Mouse (Mus musculus) midbrain, embryonic 14.5 days (tissue): ENCODE measurements at regions not wholly inside any gene's neighbourhood (a gene's known extent, or its start where the extent isn't known, plus 50 kb on each side); places are given as distances from the start of the nearest gene placed in this dataset.

ENCODE experiments used
- ATAC-seq: fragments of 200-750 bp; cut with Nextera tagmentation; 2 replicates; pipeline ENCODE4 v1.8.0; 2017; ENCODE audit warnings: moderate number of reproducible peaks, moderate library complexity; ENCODE audit not compliant: low FRiP score, low TSS enrichment
- DNase-seq: peaks from one replicate; pipeline ENCODE4 v3.0.0-alpha.2; 2015
- H3K27ac ChIP-seq: fragments of 300-500 bp; sonication (generic); replicated peaks from 2 replicates; pipeline ENCODE4 v1.5.1; 2014; ENCODE audit warnings: mild to moderate bottlenecking, low read depth, low read length, moderate library complexity
- H3K27me3 ChIP-seq: fragments of 300-500 bp; sonication (generic); 2 replicates; pipeline ENCODE4 v1.6.1; 2014; ENCODE audit warnings: low read length, control low read depth, mixed read lengths; ENCODE audit not compliant: control insufficient read depth, insufficient read depth
- H3K36me3 ChIP-seq: fragments of 300-500 bp; sonication (generic); 2 replicates; pipeline ENCODE4 v1.6.1; 2014; ENCODE audit warnings: low read length, control low read depth; ENCODE audit not compliant: control insufficient read depth, insufficient read depth
- H3K4me1 ChIP-seq: fragments of 300-500 bp; sonication (generic); 2 replicates; pipeline ENCODE4 v1.6.1; 2014; ENCODE audit warnings: mild to moderate bottlenecking, antibody characterized with exemption, low read length, control low read depth; ENCODE audit not compliant: control insufficient read depth, insufficient read depth
- H3K4me2 ChIP-seq: fragments of 300-500 bp; sonication (generic); 2 replicates; pipeline ENCODE4 v1.6.1; 2014; ENCODE audit warnings: mild to moderate bottlenecking, low read length, moderate library complexity
- H3K4me3 ChIP-seq: fragments of 300-500 bp; sonication (generic); replicated peaks from 2 replicates; pipeline ENCODE4 v1.5.1; 2014; ENCODE audit warnings: low read depth, low read length
- H3K9ac ChIP-seq: fragments of 300-500 bp; sonication (generic); replicated peaks from 2 replicates; pipeline ENCODE4 v1.6.1; 2014; ENCODE audit warnings: mild to moderate bottlenecking, low read length, moderate library complexity
- H3K9me3 ChIP-seq: fragments of 300-500 bp; sonication (generic); 2 replicates; pipeline ENCODE4 v1.6.1; 2016; ENCODE audit warnings: low read length, control low read depth, mixed read lengths; ENCODE audit not compliant: control insufficient read depth
- WGBS: fragments of 180-500 bp; shearing (Covaris S2); extraction: QIAGEN DNeasy Blood & Tissue Kit; methylation state at CpG from one replicate; pipeline ENCODE4 v1.1.7; 2014; 5-methylcytosine and 5-hydroxymethylcytosine counted together

GRCm38 (mm10) chr7:68918632-68919435 is 169.8 kb upstream of the Arrdc4 start:
- no peak overlapping the region for H3K4me2 ChIP-seq
- no peak overlapping the region for H3K27ac ChIP-seq
- no peak overlapping the region for H3K4me3 ChIP-seq
- no peaks in the 10 kb centered on the region for H3K4me1 ChIP-seq
- no peaks in the 10 kb centered on the region for H3K9me3 ChIP-seq
- ATAC-seq (no peak), DNase-seq (no peak)
- WGBS, result 92% methylated on average over 9 of the region's 9 CpGs
- H3K36me3 ChIP-seq, result no peaks in the 10 kb centered on the region
- no peak overlapping the region for H3K9ac ChIP-seq
- no peaks in the 10 kb centered on the region for H3K27me3 ChIP-seq

- WGBS, result 51% methylated on average over 2 of the region's 2 CpGs
- no peak overlapping the region for H3K4me3 ChIP-seq
- DNase-seq, result no peak
- no peaks in the 10 kb centered on the region for H3K4me1 ChIP-seq
- H3K9me3 ChIP-seq, result no peaks in the 10 kb centered on the region
- no peak for ATAC-seq
- H3K4me2 ChIP-seq, result no peak overlapping the region
- no peak overlapping the region for H3K9ac ChIP-seq
- no peak overlapping the region for H3K27ac ChIP-seq
- H3K36me3 ChIP-seq, result no peaks in the 10 kb centered on the region
- H3K27me3 ChIP-seq, result no peaks in the 10 kb centered on the region
Observed at GRCm38 (mm10) chr7:68917876-68918200, 168.8 kb upstream of the Arrdc4 start.

- Histone ChIP-seq H3K4me2 (0 out of 2 replicates have a peak overlapping the region, but pooled peaks have one; percentile 5), H3K27ac (no peak overlapping the region), H3K4me1 (no peaks in the 10 kb centered on the region), H3K9ac (no peak overlapping the region), H3K9me3 (no peaks in the 10 kb centered on the region), H3K4me3 (no peak overlapping the region), H3K27me3 (no peaks in the 10 kb centered on the region), H3K36me3 (no peaks in the 10 kb centered on the region)
- WGBS, result 75% methylated on average over 21 of the region's 21 CpGs
- ATAC-seq (no peak), DNase-seq (peak; percentile 25)
Observed at GRCm38 (mm10) chr7:68917137-68917875, 168.3 kb upstream of the Arrdc4 start.

GRCm38 (mm10) chr7:68915976-68916375 is 166.9 kb upstream of the Arrdc4 start:
- Histone ChIP-seq H3K36me3 (no peaks in the 10 kb centered on the region), H3K27ac (no peak overlapping the region), H3K27me3 (no peaks in the 10 kb centered on the region), H3K4me1 (no peaks in the 10 kb centered on the region), H3K4me2 (no peak overlapping the region), H3K4me3 (no peak overlapping the region), H3K9ac (no peak overlapping the region), H3K9me3 (no peaks in the 10 kb centered on the region)
- WGBS, result 92% methylated on average over 9 of the region's 9 CpGs
- ATAC-seq (no peak), DNase-seq (no peak)

GRCm38 (mm10) chr7:68914344-68914743 is 165.3 kb upstream of the Arrdc4 start:
- no peak for ATAC-seq
- 85% methylated on average over 4 of the region's 4 CpGs for WGBS
- no peaks in the 10 kb centered on the region for H3K36me3 ChIP-seq
- H3K27me3 ChIP-seq, result no peaks in the 10 kb centered on the region
- H3K4me1 ChIP-seq, result no peaks in the 10 kb centered on the region
- no peak for DNase-seq
- H3K9me3 ChIP-seq, result no peaks in the 10 kb centered on the region
- H3K9ac ChIP-seq, result no peak overlapping the region
- H3K4me2 ChIP-seq, result no peak overlapping the region
- H3K27ac ChIP-seq, result no peak overlapping the region
- H3K4me3 ChIP-seq, result no peak overlapping the region

- DNase-seq (no peak), ATAC-seq (no peak)
- Histone ChIP-seq H3K36me3 (no peaks in the 10 kb centered on the region), H3K4me3 (no peak overlapping the region), H3K27me3 (no peaks in the 10 kb centered on the region), H3K27ac (no peak overlapping the region), H3K4me1 (peaks cover 8% of the 10 kb centered on the region), H3K9ac (no peak overlapping the region), H3K4me2 (no peak overlapping the region), H3K9me3 (no peaks in the 10 kb centered on the region)
- WGBS, result 84% methylated on average over 6 of the region's 6 CpGs
Observed at GRCm38 (mm10) chr7:68911989-68912655, 163.1 kb upstream of the Arrdc4 start.

- DNase-seq, result no peak
- WGBS, result 41% methylated on average over 3 of the region's 3 CpGs
- no peak for ATAC-seq
Observed at GRCm38 (mm10) chr7:68911562-68911961, 162.5 kb upstream of the Arrdc4 start.

GRCm38 (mm10) chr7:68909694-68910093 is 160.7 kb upstream of the Arrdc4 start:
- Histone ChIP-seq H3K27me3 (no peaks in the 10 kb centered on the region), H3K4me1 (peaks cover 14% of the 10 kb centered on the region), H3K4me3 (no peak overlapping the region), H3K36me3 (no peaks in the 10 kb centered on the region), H3K9ac (no peak overlapping the region), H3K27ac (no peak overlapping the region), H3K9me3 (no peaks in the 10 kb centered on the region), H3K4me2 (no peak overlapping the region)
- 89% methylated on average over 1 of the region's 1 CpGs for WGBS
- ATAC-seq, result no peak
- no peak for DNase-seq

More at GRCm38 (mm10) chr7:68911562-68911961, 162.5 kb upstream of the Arrdc4 start:
- H3K36me3 ChIP-seq, result no peaks in the 10 kb centered on the region
- no peaks in the 10 kb centered on the region for H3K9me3 ChIP-seq
- no peak overlapping the region for H3K4me2 ChIP-seq
- peaks cover 14% of the 10 kb centered on the region for H3K4me1 ChIP-seq
- H3K4me3 ChIP-seq, result no peak overlapping the region
- H3K27me3 ChIP-seq, result no peaks in the 10 kb centered on the region
- H3K27ac ChIP-seq, result no peak overlapping the region
- H3K9ac ChIP-seq, result no peak overlapping the region
